Mouse (Mus musculus) midbrain, embryonic 15.5 days (tissue): ENCODE results near the gene Miip. TPM values are rescaled to one million over a fixed set of nuclear protein-coding genes. Genes with fewer than 3 reads are reported as not detected.

Experiments used
- ATAC-seq: fragments of 200-750 bp; cut with Nextera tagmentation; replicated peaks from 2 replicates; pipeline ENCODE4 v1.8.0; 2017; ENCODE audit warnings: moderate TSS enrichment
- H3K27ac ChIP-seq: fragments of 300-500 bp; sonication (generic); 2 replicates; pipeline ENCODE4 v1.5.1; 2015; ENCODE audit warnings: mild to moderate bottlenecking, inconsistent platforms
- H3K27me3 ChIP-seq: fragments of 300-500 bp; sonication (generic); replicated peaks from 2 replicates; pipeline ENCODE4 v1.6.1; 2015; ENCODE audit warnings: inconsistent platforms
- H3K36me3 ChIP-seq: fragments of 300-500 bp; sonication (generic); replicated peaks from 2 replicates; pipeline ENCODE4 v1.6.1; 2015; ENCODE audit warnings: inconsistent platforms
- H3K4me1 ChIP-seq: fragments of 300-500 bp; sonication (generic); 2 replicates; pipeline ENCODE4 v1.6.1; 2015; ENCODE audit warnings: inconsistent platforms
- H3K4me2 ChIP-seq: fragments of 300-500 bp; sonication (generic); 2 replicates; pipeline ENCODE4 v1.6.1; 2015; ENCODE audit warnings: inconsistent platforms, mild to moderate bottlenecking, moderate library complexity
- H3K4me3 ChIP-seq: fragments of 300-500 bp; sonication (generic); 2 replicates; pipeline ENCODE4 v1.5.1; 2015; ENCODE audit warnings: mild to moderate bottlenecking, inconsistent platforms
- H3K9ac ChIP-seq: fragments of 300-500 bp; sonication (generic); 2 replicates; pipeline ENCODE4 v1.6.1; 2015; ENCODE audit warnings: mild to moderate bottlenecking, inconsistent platforms
- H3K9me3 ChIP-seq: fragments of 300-500 bp; sonication (generic); 2 replicates; pipeline ENCODE4 v1.6.1; 2016; ENCODE audit warnings: inconsistent platforms
- WGBS: fragments of 180-500 bp; shearing (Covaris S2); methylation state at CpG from one replicate; pipeline ENCODE4 v1.1.7; 2015; ENCODE audit warnings: mixed read lengths; 5-methylcytosine and 5-hydroxymethylcytosine counted together
- polyA plus RNA-seq: library from polyadenylated mRNA; unstranded; fragments of >200 nt; fragmentation: Nextera tagmentation; extraction: Ambion mirVana; gene quantifications from 2 replicates; pipeline ENCODE4 v1.2.1, GENCODE M21; 2015

The Miip gene
- 43.3 and 48.3 TPM in 2 replicates for polyA plus RNA-seq

DNA sequence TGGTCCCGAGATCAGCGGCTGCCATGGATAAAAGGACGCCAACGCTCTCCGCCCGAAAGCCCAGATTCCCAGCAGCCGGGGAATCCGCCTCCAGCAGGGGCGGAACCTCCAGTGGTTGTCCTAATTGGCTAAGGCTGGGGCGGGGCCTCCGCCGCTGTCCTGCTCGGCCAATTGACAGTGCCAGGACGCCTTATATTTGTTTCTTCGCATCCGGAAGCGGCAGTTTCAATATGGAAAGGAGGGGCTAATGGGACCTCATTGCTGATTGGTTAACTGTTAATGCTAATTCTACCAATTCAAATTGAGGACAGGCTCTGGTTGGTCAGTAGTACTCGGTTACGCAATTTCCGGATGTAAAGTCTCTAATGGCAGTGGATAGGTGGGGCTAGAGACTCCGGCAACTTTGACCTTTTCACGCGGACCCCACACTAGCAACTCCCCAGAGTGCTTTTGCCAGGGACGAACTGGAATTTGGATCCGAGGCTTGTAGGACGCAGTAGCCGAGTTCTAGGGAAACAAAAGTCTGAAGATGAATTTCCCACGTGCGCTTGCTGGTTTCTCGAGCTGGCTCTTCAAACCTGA is at the start of gene Miip, which contains the start of gene Fv1:
Gene Miip, minus strand, starts transcription at position 367 of the 582 bp plus-strand sequence.
Gene Fv1, plus strand, starts transcription at position 530 of the 582 bp plus-strand sequence.
- peaks cover 28% of the 10 kb centered on the region for H3K4me1 ChIP-seq
- peak within 1 kb of the TSS; percentile 67 for H3K4me3 ChIP-seq
- H3K27ac ChIP-seq, result peak within 1 kb of the TSS; percentile 77
- peak within 1 kb of the TSS; percentile 61 for H3K9ac ChIP-seq
- peaks cover 16% of the 10 kb centered on the region for H3K36me3 ChIP-seq
- under 1% methylated on average over 30 of the region's 30 CpGs for WGBS
- ATAC-seq, result peak; percentile 96
- no peaks in the 10 kb centered on the region for H3K27me3 ChIP-seq
- H3K9me3 ChIP-seq, result no peaks in the 10 kb centered on the region
- peak within 1 kb of the TSS; percentile 67 for H3K4me2 ChIP-seq

DNA sequence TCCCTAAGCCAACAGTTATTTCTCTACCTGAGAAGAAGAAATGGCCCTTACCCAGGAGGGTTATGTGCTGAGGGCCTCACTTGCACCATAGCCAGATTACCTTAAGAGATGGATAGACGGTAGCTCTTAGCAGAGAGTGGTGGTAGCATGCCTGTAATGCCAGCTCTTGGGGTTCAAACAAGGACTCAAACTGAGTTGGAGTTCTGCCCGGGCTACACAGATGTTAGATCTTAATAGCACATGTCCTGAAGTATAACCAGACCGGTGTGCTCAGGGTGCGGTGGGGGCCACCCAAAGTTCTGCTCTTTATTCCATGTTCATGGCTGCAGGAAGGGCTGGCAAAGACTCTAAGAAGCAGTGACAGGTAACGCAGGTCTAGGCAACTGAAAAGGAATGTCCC is 40.9 kb upstream of the Miip start:
- no peaks in the 10 kb centered on the region for H3K27me3 ChIP-seq
- H3K9me3 ChIP-seq, result no peaks in the 10 kb centered on the region
- no peak for ATAC-seq
- no peaks in the 10 kb centered on the region for H3K36me3 ChIP-seq
- H3K4me3 ChIP-seq, result no peak overlapping the region
- no peak overlapping the region for H3K27ac ChIP-seq
- 87% methylated on average over 5 of the region's 5 CpGs for WGBS
- H3K9ac ChIP-seq, result no peak overlapping the region
- H3K4me2 ChIP-seq, result no peak overlapping the region
- peaks cover 4% of the 10 kb centered on the region for H3K4me1 ChIP-seq

DNA sequence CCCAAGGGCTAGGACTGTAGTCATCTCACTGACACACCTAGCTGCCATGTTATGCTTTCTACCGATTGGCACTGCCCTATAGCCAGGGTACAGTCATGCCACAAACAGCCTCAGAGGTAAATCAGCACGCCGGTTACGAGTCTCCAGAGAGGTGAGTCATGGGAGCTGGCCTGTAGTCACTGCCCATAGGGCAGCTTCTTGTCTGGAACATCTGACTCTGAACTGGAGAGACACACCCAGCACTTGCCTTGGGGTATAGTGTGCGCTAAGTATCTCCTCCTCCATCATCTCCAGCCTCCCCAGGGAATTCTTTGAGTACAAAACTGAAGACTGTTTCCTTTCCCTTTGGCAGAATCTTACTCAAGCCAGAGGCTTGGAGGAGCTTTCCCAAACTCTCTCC is 37.6 kb upstream of the Miip start:
- Histone ChIP-seq H3K4me1 (peaks cover 14% of the 10 kb centered on the region), H3K36me3 (no peaks in the 10 kb centered on the region; the same call in 1 of the 2 replicates), H3K4me2 (no peak overlapping the region), H3K9me3 (no peaks in the 10 kb centered on the region), H3K27ac (no peak overlapping the region), H3K27me3 (no peaks in the 10 kb centered on the region), H3K4me3 (no peak overlapping the region), H3K9ac (no peak overlapping the region)
- ATAC-seq, result no peak
- WGBS, result 80% methylated on average over 5 of the region's 5 CpGs

DNA sequence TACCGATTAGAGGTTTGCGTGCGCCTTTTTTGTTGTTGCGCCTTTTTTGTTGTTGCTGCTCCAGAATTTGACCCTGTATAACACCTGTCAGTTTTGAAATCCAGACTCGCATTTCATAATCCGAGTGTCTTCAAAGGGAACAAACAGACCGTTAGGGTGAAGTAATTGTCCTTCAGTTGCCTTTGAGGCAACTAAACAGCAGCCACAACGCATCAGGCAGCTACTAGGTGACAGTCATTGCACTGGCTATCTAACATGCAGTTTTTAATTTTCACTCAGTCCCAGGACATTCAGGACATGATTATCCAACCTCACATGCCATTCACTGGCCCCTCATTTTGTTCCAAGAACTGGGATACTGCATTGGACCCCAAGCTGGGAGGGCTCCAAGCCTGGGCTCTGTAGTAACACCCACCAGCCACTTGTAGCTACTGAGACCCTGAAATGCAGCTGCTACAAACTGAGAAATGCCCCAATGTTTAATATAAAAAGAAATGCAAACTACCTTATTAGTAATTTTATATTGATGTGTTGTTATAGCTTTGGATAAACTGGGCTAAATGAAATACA is 36.6 kb upstream of the Miip start:
- under 1% methylated on average over 8 of the region's 8 CpGs for WGBS
- peak overlapping the region; percentile 86 for H3K9ac ChIP-seq
- peak overlapping the region; percentile 89 for H3K27ac ChIP-seq
- peak; percentile 55 for ATAC-seq
- H3K27me3 ChIP-seq, result no peaks in the 10 kb centered on the region
- no peaks in the 10 kb centered on the region; the same call in 1 of the 2 replicates for H3K36me3 ChIP-seq
- H3K4me1 ChIP-seq, result peaks cover 17% of the 10 kb centered on the region
- no peaks in the 10 kb centered on the region for H3K9me3 ChIP-seq
- H3K4me2 ChIP-seq, result peak overlapping the region; percentile 58
- peak overlapping the region; percentile 81 for H3K4me3 ChIP-seq

DNA sequence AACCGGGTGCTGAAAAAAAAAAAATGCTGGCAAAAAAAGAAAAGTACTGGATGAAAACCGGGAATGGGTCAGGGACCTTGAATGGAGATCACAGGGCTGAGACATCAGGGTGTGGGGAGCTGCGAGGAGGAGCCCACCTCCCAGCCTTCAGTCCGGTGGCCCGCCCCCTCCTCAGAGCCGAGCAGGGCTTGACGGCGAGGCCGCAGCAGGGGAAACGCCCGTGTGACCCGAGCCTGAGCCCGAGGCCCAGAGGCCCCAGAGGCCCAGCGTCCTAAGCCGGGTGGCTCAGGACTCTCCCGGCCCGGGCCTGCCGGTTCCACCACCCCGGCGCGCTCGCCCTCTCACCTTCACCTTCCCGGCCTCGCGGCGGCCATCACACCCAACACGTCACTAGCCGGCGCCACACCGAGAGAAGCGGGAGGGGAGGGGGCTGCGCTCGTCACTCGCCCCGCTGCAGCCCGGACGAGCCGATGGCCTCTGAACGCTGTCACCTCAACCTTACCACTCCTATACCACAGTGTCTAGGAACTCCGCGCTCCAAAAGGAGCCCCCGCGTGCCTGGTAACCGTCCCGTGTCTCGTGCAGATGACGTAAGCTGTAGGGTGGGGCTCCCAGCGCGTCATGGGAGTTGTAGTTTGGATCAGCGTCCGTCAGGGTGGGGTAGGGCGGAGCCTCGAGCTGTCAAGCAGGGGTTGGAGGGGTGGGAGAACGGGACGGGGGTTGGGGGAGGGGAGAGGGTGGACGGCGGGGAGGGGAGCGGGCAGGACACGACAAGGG is 35.9 kb upstream of the Miip start, which contains the start of gene Mfn2:
Gene Mfn2, minus strand, starts transcription at position 392 of the 777 bp plus-strand sequence.
- H3K9ac ChIP-seq, result peak within 1 kb of the TSS; percentile 86
- H3K4me3 ChIP-seq, result peak within 1 kb of the TSS; percentile 81
- ATAC-seq, result peak; percentile 95
- WGBS, result under 1% methylated on average over 59 of the region's 59 CpGs
- peaks cover 17% of the 10 kb centered on the region for H3K4me1 ChIP-seq
- peak within 1 kb of the TSS; percentile 64 for H3K4me2 ChIP-seq
- H3K36me3 ChIP-seq, result peaks cover 4% of the 10 kb centered on the region; the same call in 1 of the 2 replicates
- peak within 1 kb of the TSS; percentile 89 for H3K27ac ChIP-seq
- H3K27me3 ChIP-seq, result no peaks in the 10 kb centered on the region
- H3K9me3 ChIP-seq, result no peaks in the 10 kb centered on the region

DNA sequence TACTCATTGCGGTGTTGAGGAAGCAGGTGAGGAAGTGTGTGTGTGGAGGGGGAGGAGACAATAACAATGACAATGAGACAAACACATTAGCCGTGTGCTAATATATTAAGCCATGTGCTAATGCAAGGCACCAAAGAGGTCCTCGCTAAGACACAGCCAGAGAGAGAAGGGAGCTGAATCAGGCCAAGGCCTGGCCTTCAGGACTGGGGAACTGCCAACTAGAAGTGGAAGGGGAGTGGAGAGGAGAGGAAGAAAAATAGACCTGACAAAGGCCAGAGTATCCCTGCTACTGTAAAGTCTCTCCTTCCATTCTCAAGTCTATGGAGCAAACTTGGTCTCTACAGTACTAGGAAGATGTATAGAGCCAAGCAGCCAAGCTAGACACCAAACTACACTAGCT is 35.0 kb upstream of the Miip start:
- Histone ChIP-seq H3K4me2 (peak overlapping the region; percentile 64), H3K4me1 (peaks cover 17% of the 10 kb centered on the region), H3K27me3 (no peaks in the 10 kb centered on the region), H3K36me3 (peaks cover 13% of the 10 kb centered on the region; the same call in 1 of the 2 replicates), H3K9me3 (no peaks in the 10 kb centered on the region), H3K4me3 (peak overlapping the region; percentile 81), H3K27ac (no peak overlapping the region), H3K9ac (peak overlapping the region; percentile 86)
- ATAC-seq, result no peak
- 86% methylated on average over 3 of the region's 3 CpGs for WGBS

DNA sequence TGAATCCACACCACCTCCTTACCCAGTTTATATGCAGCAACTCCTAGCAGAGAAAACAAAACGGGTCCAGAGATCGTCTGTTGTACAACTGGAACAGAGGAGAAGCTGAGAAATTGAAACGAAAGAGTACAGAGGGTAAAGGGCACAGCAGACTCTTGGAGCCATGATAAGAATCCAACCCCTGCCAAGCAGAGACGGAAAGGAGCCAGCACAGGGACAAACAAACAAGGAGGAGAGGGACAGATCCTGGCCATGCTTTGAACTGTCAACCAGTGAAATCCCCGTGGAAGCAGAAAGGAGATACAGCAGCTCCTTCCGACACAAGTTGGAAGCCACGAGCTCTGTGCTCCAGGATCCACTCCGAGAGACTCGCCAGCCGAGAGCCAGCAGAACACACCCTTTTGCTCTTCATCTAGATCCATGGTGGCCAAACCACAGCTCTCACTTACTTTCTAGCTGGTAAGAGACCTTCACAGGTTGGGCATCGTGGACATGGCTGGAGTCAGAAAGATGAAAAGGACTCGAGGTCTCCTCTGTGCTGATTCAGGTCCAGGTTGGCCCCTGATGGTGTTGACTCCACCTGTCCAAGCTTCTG is 34.4 kb upstream of the Miip start:
- H3K27me3 ChIP-seq, result no peaks in the 10 kb centered on the region
- WGBS, result 92% methylated on average over 12 of the region's 12 CpGs
- H3K4me2 ChIP-seq, result peak overlapping the region; percentile 64
- peak overlapping the region; percentile 81; the same call in 1 of the 2 replicates for H3K4me3 ChIP-seq
- no peaks in the 10 kb centered on the region for H3K9me3 ChIP-seq
- H3K36me3 ChIP-seq, result peaks cover 18% of the 10 kb centered on the region
- peaks cover 17% of the 10 kb centered on the region for H3K4me1 ChIP-seq
- H3K27ac ChIP-seq, result no peak overlapping the region
- H3K9ac ChIP-seq, result no peak overlapping the region
- no peak for ATAC-seq

DNA sequence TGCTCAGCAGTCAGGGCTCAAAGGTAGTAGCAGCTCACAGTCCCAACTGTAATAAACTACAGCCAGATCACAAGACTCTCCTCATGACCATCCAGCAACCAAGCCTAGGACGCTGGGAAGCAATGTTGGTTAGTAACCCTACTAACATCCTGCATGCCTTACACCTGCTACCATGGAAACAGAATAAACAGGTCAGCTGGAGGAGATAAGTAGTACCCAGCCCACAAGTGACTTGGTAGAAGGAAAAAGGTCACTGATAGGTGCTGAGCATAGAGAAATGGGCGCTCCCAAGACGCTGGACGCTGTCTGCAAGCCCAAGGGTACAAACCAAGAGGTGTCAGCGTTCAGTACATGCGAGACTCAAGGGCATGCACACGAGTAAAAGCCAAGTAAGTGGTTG is 31.8 kb upstream of the Miip start:
- no peaks in the 10 kb centered on the region for H3K27me3 ChIP-seq
- WGBS, result 82% methylated on average over 7 of the region's 7 CpGs
- H3K36me3 ChIP-seq, result peaks cover 30% of the 10 kb centered on the region
- ATAC-seq, result no peak
- H3K9ac ChIP-seq, result no peak overlapping the region
- no peak overlapping the region for H3K27ac ChIP-seq
- H3K4me3 ChIP-seq, result no peak overlapping the region
- H3K4me2 ChIP-seq, result no peak overlapping the region
- no peaks in the 10 kb centered on the region for H3K9me3 ChIP-seq
- H3K4me1 ChIP-seq, result peaks cover 17% of the 10 kb centered on the region

DNA sequence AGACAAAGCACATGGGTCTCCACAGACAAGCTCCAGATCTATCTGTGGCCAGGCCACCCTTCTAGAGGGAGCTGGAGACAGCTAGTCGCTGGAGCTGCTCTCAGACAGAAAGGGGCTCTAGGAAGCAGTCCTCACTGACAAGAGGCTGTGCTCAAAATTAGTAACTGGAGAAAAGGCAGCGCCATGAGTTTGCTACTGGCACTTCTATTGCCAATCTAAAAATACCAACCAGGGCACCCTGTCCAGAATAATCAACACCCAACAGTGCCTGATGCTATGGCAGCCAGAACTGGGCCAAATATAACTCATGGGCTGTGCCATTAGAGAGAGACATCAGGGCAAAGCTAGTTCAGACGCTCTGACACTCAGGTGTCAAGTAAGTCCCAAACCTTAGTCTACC is 28.7 kb upstream of the Miip start:
- no peak overlapping the region for H3K27ac ChIP-seq
- WGBS, result 93% methylated on average over 3 of the region's 3 CpGs
- peaks cover 48% of the 10 kb centered on the region for H3K36me3 ChIP-seq
- H3K4me1 ChIP-seq, result 0 out of 2 replicates have a peak, but pooled peaks cover 3% of the 10 kb centered on the region
- H3K4me3 ChIP-seq, result no peak overlapping the region
- no peaks in the 10 kb centered on the region for H3K9me3 ChIP-seq
- H3K27me3 ChIP-seq, result no peaks in the 10 kb centered on the region
- H3K4me2 ChIP-seq, result no peak overlapping the region
- ATAC-seq, result no peak
- no peak overlapping the region for H3K9ac ChIP-seq

DNA sequence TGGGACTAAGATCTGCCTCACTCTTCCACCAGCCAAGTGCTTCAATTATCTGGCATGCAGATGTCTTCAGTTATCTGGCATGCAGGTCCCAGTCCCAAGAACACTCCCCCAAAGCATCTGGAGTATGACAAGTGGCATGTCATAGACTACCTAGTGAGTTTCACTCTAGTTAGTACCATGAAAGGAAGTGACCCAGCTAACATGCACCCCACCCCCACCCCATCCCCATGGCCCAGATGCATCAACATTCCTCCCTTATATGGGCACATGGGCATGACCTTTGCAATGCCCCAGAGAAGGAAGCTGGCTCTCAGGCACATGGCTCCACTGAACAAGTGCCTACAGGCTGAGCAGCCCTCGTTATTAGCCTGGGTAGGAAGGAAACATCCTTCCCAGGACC is 27.8 kb upstream of the Miip start:
- Histone ChIP-seq H3K36me3 (peaks cover 54% of the 10 kb centered on the region), H3K4me2 (no peak overlapping the region)

DNA sequence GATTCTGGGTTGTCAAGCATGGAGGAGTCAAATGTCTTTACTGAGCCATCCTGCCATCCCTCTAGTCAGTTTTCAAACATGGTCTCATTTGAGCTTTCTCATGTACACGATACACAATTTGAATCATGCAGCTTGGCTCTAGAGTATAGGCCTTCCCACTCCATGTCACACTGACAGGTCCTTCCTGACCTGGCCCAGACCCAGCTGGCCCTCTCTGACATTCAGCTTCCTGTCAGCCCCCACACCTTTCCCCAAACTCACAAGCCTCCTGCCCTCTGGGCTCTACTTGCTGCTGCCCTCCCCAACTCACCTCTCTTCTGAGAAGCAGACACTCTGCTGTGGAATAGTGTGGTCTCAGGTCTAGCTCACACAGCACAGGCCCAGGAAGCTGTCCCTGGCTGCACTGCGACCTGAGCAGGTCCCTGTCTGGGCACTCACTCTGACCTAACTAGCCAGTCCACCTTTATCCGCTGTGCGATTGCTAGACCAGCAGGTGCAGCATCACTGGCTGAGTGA is 27.3 kb upstream of the Miip start:
- Histone ChIP-seq H3K9ac (no peak overlapping the region), H3K4me3 (no peak overlapping the region), H3K4me2 (no peak overlapping the region), H3K36me3 (peaks cover 58% of the 10 kb centered on the region), H3K27ac (no peak overlapping the region), H3K4me1 (0 out of 2 replicates have a peak, but pooled peaks cover 2% of the 10 kb centered on the region), H3K27me3 (no peaks in the 10 kb centered on the region), H3K9me3 (no peaks in the 10 kb centered on the region)
- no peak for ATAC-seq
- 96% methylated on average over 4 of the region's 4 CpGs for WGBS

More for the DNA sequence above, 27.8 kb upstream of the Miip start:
- Histone ChIP-seq H3K4me1 (0 out of 2 replicates have a peak, but pooled peaks cover 3% of the 10 kb centered on the region), H3K4me3 (no peak overlapping the region), H3K9ac (no peak overlapping the region), H3K9me3 (no peaks in the 10 kb centered on the region), H3K27ac (no peak overlapping the region), H3K27me3 (no peaks in the 10 kb centered on the region)
- ATAC-seq, result no peak
- WGBS, result 71% methylated on average over 1 of the region's 1 CpGs

DNA sequence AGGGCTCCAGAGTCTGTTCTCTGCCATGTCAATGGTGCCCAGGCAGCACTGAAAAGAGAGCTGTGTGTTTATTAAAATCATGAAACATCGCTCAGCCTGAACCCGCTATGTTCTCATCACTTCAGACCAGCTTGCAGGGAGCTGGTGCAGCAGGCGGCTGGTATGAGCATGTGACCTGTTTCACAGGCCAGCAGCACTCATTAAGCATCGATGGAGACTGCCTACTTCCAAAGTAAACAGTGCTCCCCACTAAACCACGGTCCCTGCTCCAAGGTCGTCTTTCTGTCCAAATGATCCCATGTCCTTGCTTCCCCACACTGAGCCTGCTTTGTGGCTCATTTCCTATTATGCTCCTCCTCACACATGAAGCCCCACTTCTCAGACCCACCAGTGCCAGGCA is 21.7 kb upstream of the Miip start:
- H3K9ac ChIP-seq, result no peak overlapping the region
- H3K4me3 ChIP-seq, result no peak overlapping the region
- WGBS, result 91% methylated on average over 6 of the region's 6 CpGs
- H3K27ac ChIP-seq, result no peak overlapping the region
- H3K4me2 ChIP-seq, result no peak overlapping the region
- ATAC-seq, result no peak
- H3K27me3 ChIP-seq, result no peaks in the 10 kb centered on the region
- no peaks in the 10 kb centered on the region for H3K4me1 ChIP-seq
- H3K9me3 ChIP-seq, result no peaks in the 10 kb centered on the region
- H3K36me3 ChIP-seq, result peaks cover 60% of the 10 kb centered on the region
